Comparison of ENCODE assay signal across 9 mouse cellular contexts in genomic region chr7:3331171-3331570, GRCm38 (mm10). TPM values are rescaled to one million over a fixed set of nuclear protein-coding genes. Genes with fewer than 3 reads are reported as not detected.
DNase-seq lines count a peak whose midpoint lies in the region; ATAC-seq and TF ChIP-seq lines count a peak whose summit lies in the region.
"Had no signal": no experiment of that assay in that cellular context is flagged by ENCODE, and none has a peak within 500 bp of the region (broad histone marks: within the 10 kb centered on the region; RNA-seq: fewer than 3 reads in every experiment).

No protein-coding gene starts in this region.

- H3K9ac ChIP-seq in kidney, postnatal 0 days (ENCODE audit: low read depth, low read length), result no peak overlapping the region
- peak overlapping the region; percentile 83; the same call in 1 of the 2 replicates for H3K9ac ChIP-seq in forebrain, embryonic 11.5 days (ENCODE audit: low read length)
- H3K9ac ChIP-seq in intestine, embryonic 16.5 days (ENCODE audit: low read depth, low read length), result 0 out of 2 replicates have a peak overlapping the region, but pooled peaks have one; percentile 69
- peak overlapping the region; percentile 60; the same call in 1 of the 2 replicates for H3K9ac ChIP-seq in neural tube, embryonic 15.5 days (replicated peaks)

- no peak for ATAC-seq in kidney, postnatal 0 days (replicated peaks; ENCODE audit: low FRiP score, low read depth)
- 0 out of 2 replicates have a peak, but pooled peaks have one; percentile 0 for ATAC-seq in forebrain, embryonic 11.5 days (replicated peaks; ENCODE audit: low FRiP score)
- no peak for ATAC-seq in intestine, embryonic 16.5 days
- ATAC-seq in neural tube, embryonic 15.5 days (ENCODE audit: low FRiP score), result peak; percentile 6

- H3K4me1 ChIP-seq in kidney, postnatal 0 days (replicated peaks; ENCODE audit: insufficient read depth, low read length), result 0 out of 2 replicates have a peak, but pooled peaks cover 8% of the 10 kb centered on the region
- H3K4me1 ChIP-seq in forebrain, embryonic 11.5 days (replicated peaks; ENCODE audit: control insufficient read depth, insufficient read depth, low read length), result peaks cover 6% of the 10 kb centered on the region; the same call in 1 of the 2 replicates
- H3K4me1 ChIP-seq in intestine, embryonic 16.5 days (ENCODE audit: control insufficient read depth, insufficient read depth, low read length), result peaks cover 12% of the 10 kb centered on the region
- peaks cover 27% of the 10 kb centered on the region for H3K4me1 ChIP-seq in neural tube, embryonic 15.5 days

- no peak overlapping the region for H3K27ac ChIP-seq in kidney, postnatal 0 days
- H3K27ac ChIP-seq in forebrain, embryonic 11.5 days (ENCODE audit: low read depth, low read length), result no peak overlapping the region
- peak overlapping the region; percentile 48; the same call in 1 of the 2 replicates for H3K27ac ChIP-seq in intestine, embryonic 16.5 days (ENCODE audit: low read length)
- H3K27ac ChIP-seq in neural tube, embryonic 15.5 days (replicated peaks), result peak overlapping the region; percentile 88

- H3K9me3 ChIP-seq in kidney, postnatal 0 days (replicated peaks; ENCODE audit: low read length), result no peaks in the 10 kb centered on the region
- H3K9me3 ChIP-seq in forebrain, embryonic 11.5 days (ENCODE audit: control insufficient read depth, low read length), result no peaks in the 10 kb centered on the region
- no peaks in the 10 kb centered on the region for H3K9me3 ChIP-seq in intestine, embryonic 16.5 days (ENCODE audit: control insufficient read depth, low read length)
- no peaks in the 10 kb centered on the region for H3K9me3 ChIP-seq in neural tube, embryonic 15.5 days (replicated peaks)

- no peak for DNase-seq in kidney, postnatal 0 days (ENCODE audit: low spot score)
- no peak for DNase-seq in kidney, postnatal 14 days
- no peak for DNase-seq in forebrain, embryonic 11.5 days (ENCODE audit: low spot score)
- no peak for DNase-seq in gastrocnemius, postnatal 14 days
- DNase-seq in spleen, adult 12 weeks (ENCODE audit: low spot score), result no peak

- H3K4me3 ChIP-seq in kidney, postnatal 0 days (replicated peaks; ENCODE audit: low read depth, low read length), result peak overlapping the region; percentile 54; the same call in 1 of the 2 replicates
- peak overlapping the region; percentile 80 for H3K4me3 ChIP-seq in forebrain, embryonic 11.5 days (ENCODE audit: low read depth, low read length)
- peak overlapping the region; percentile 39; the same call in 1 of the 2 replicates for H3K4me3 ChIP-seq in intestine, embryonic 16.5 days (ENCODE audit: low read length)
- H3K4me3 ChIP-seq in neural tube, embryonic 15.5 days (replicated peaks), result peak overlapping the region; percentile 59

- 0 out of 2 replicates have a peak, but pooled peaks cover 3% of the 10 kb centered on the region for H3K27me3 ChIP-seq in kidney, postnatal 0 days (ENCODE audit: insufficient read depth, low read length)
- no peaks in the 10 kb centered on the region; the same call in 1 of the 2 replicates for H3K27me3 ChIP-seq in forebrain, embryonic 11.5 days (ENCODE audit: control insufficient read depth, insufficient read depth, low read length)
- H3K27me3 ChIP-seq in intestine, embryonic 16.5 days (replicated peaks; ENCODE audit: control insufficient read depth, insufficient read depth, low read length), result peaks cover 18% of the 10 kb centered on the region
- peaks cover 10% of the 10 kb centered on the region for H3K27me3 ChIP-seq in neural tube, embryonic 15.5 days (replicated peaks)

- WGBS in kidney, postnatal 0 days, result 44% methylated on average over 6 of the region's 6 CpGs
- WGBS in forebrain, embryonic 11.5 days, result 53% methylated on average over 6 of the region's 6 CpGs
- WGBS in intestine, embryonic 16.5 days, result 53% methylated on average over 6 of the region's 6 CpGs
- 50% methylated on average over 6 of the region's 6 CpGs for WGBS in neural tube, embryonic 15.5 days

- peak overlapping the region; percentile 74 for H3K4me2 ChIP-seq in kidney, postnatal 0 days (ENCODE audit: low read length)
- H3K4me2 ChIP-seq in forebrain, embryonic 11.5 days (ENCODE audit: low read depth, low read length, severe bottlenecking), result peak overlapping the region; percentile 60
- peak overlapping the region; percentile 62 for H3K4me2 ChIP-seq in intestine, embryonic 16.5 days (ENCODE audit: low read depth, low read length)
- peak overlapping the region; percentile 79 for H3K4me2 ChIP-seq in neural tube, embryonic 15.5 days

- H3K36me3 ChIP-seq in kidney, postnatal 0 days (ENCODE audit: insufficient read depth, low read length), result no peaks in the 10 kb centered on the region
- no peaks in the 10 kb centered on the region for H3K36me3 ChIP-seq in forebrain, embryonic 11.5 days (ENCODE audit: control insufficient read depth, insufficient read depth, low read length)
- H3K36me3 ChIP-seq in intestine, embryonic 16.5 days (ENCODE audit: control insufficient read depth, insufficient read depth, low read length), result no peaks in the 10 kb centered on the region
- H3K36me3 ChIP-seq in neural tube, embryonic 15.5 days, result peaks cover 3% of the 10 kb centered on the region; the same call in 1 of the 2 replicates

- no peak for TF ChIP-seq CTCF in kidney, postnatal 0 days (IDR thresholded peaks at IDR 0.05; ENCODE audit: low read depth)

- intact Hi-C loops in gastrocnemius, postnatal 14 days (cut with DNase I; ENCODE audit: low total_unique reads), result loop anchor here (2.0 kb wide), 1 partner anchor 120 kb away; no protein-coding TSS in a partner anchor

RNA-seq across cellular contexts. Expression of gene Cacng7, which starts 1.6 kb away (rescaled TPM):
- polyA plus RNA-seq in kidney, postnatal 0 days (2015; fragmentation: Nextera tagmentation; extraction: Ambion mirVana), result 0.64 and 0.83 TPM in 2 replicates
- polyA plus RNA-seq in forebrain, embryonic 11.5 days (2014; fragmentation: Nextera tagmentation; extraction: Ambion mirVana), result 4.9 and 5.6 TPM in 2 replicates
- polyA plus RNA-seq in intestine, embryonic 16.5 days (2015; fragmentation: Nextera tagmentation; extraction: Ambion mirVana), result 0.53 and 1.1 TPM in 2 replicates
- 3.4 and 4.1 TPM in 2 replicates for polyA plus RNA-seq in neural tube, embryonic 15.5 days (2015; fragmentation: Nextera tagmentation; extraction: Ambion mirVana)
- total RNA-seq in gastrocnemius, postnatal 14 days (2021), result 1 to 10 TPM; 5.9 to 6.7 TPM

RNA-seq across cellular contexts. Expression of gene Prkcg, which starts 42.2 kb away (rescaled TPM):
- 0.05 TPM in 2 replicates for polyA plus RNA-seq in kidney, postnatal 0 days (2015; fragmentation: Nextera tagmentation; extraction: Ambion mirVana)
- 0.99 and 1.0 TPM in 2 replicates for polyA plus RNA-seq in forebrain, embryonic 11.5 days (2014; fragmentation: Nextera tagmentation; extraction: Ambion mirVana)
- polyA plus RNA-seq in intestine, embryonic 16.5 days (2015; fragmentation: Nextera tagmentation; extraction: Ambion mirVana), result 0.16 and 0.28 TPM in 2 replicates
- 1.3 and 1.4 TPM in 2 replicates for polyA plus RNA-seq in neural tube, embryonic 15.5 days (2015; fragmentation: Nextera tagmentation; extraction: Ambion mirVana)
- total RNA-seq in gastrocnemius, postnatal 14 days (2021), result 1 to 10 TPM; 2.1 to 2.3 TPM
- total RNA-seq: MEL had no signal

RNA-seq across cellular contexts. Expression of gene Myadm, which starts 42.3 kb away (rescaled TPM):
- polyA plus RNA-seq in kidney, postnatal 0 days (2015; fragmentation: Nextera tagmentation; extraction: Ambion mirVana), result 73.0 and 79.8 TPM in 2 replicates
- 29.1 and 36.2 TPM in 2 replicates for polyA plus RNA-seq in forebrain, embryonic 11.5 days (2014; fragmentation: Nextera tagmentation; extraction: Ambion mirVana)
- 141 and 148 TPM in 2 replicates for polyA plus RNA-seq in intestine, embryonic 16.5 days (2015; fragmentation: Nextera tagmentation; extraction: Ambion mirVana)
- polyA plus RNA-seq in neural tube, embryonic 15.5 days (2015; fragmentation: Nextera tagmentation; extraction: Ambion mirVana), result 43.9 and 58.7 TPM in 2 replicates
- total RNA-seq in gastrocnemius, postnatal 14 days (2021), result 10 to 100 TPM; 65.0 to 76.7 TPM

RNA-seq across cellular contexts. Expression of gene Cacng8, which starts 59.3 kb away (rescaled TPM):
- polyA plus RNA-seq in kidney, postnatal 0 days (2015; fragmentation: Nextera tagmentation; extraction: Ambion mirVana), result 0.67 and 1.1 TPM in 2 replicates
- polyA plus RNA-seq in forebrain, embryonic 11.5 days (2014; fragmentation: Nextera tagmentation; extraction: Ambion mirVana), result 7.9 and 9.3 TPM in 2 replicates
- 0.93 and 1.2 TPM in 2 replicates for polyA plus RNA-seq in intestine, embryonic 16.5 days (2015; fragmentation: Nextera tagmentation; extraction: Ambion mirVana)
- 11.0 and 11.2 TPM in 2 replicates for polyA plus RNA-seq in neural tube, embryonic 15.5 days (2015; fragmentation: Nextera tagmentation; extraction: Ambion mirVana)
- not detected for total RNA-seq in gastrocnemius, postnatal 14 days (2021)
- total RNA-seq: gastrocnemius, postnatal 4 days had no signal

Comparison
In these comparisons a context has a peak if more than half of its experiments do, and no peak if none do; other contexts are left out.
1. ATAC-seq: peak in forebrain, embryonic 11.5 days (single experiment) and neural tube, embryonic 15.5 days (single experiment); none in kidney, postnatal 0 days (single experiment) and intestine, embryonic 16.5 days (single experiment).
2. H3K27ac ChIP-seq: peak in intestine, embryonic 16.5 days (single experiment) and neural tube, embryonic 15.5 days (single experiment); none in kidney, postnatal 0 days (single experiment) and forebrain, embryonic 11.5 days (single experiment).
3. Peak in every context shown above with its lines, with median percentiles within 50 percentile points of each other: H3K4me2 ChIP-seq and H3K4me3 ChIP-seq.